Mouse (Mus musculus) heart, embryonic 12.5 days (tissue): ENCODE data around the gene Atpaf1. TPM values are rescaled to one million over a fixed set of nuclear protein-coding genes. Genes with fewer than 3 reads are reported as not detected.
A peak's percentile ranks its signal among the peaks of the same experiment; 100 is the strongest.

Source experiments
- ATAC-seq: fragments of 200-750 bp; cut with Nextera tagmentation; 2 replicates; pipeline ENCODE4 v1.8.0; 2017; ENCODE audit warnings: moderate TSS enrichment, moderate library complexity; ENCODE audit not compliant: insufficient number of reproducible peaks, low FRiP score
- H3K27ac ChIP-seq: fragments of 300-500 bp; sonication (generic); 2 replicates; pipeline ENCODE4 v1.5.1; 2016; ENCODE audit warnings: mild to moderate bottlenecking, moderate library complexity; ENCODE audit not compliant: poor library complexity, severe bottlenecking
- H3K27me3 ChIP-seq: fragments of 300-500 bp; sonication (generic); replicated peaks from 2 replicates; pipeline ENCODE4 v1.6.1; 2016; ENCODE audit warnings: mild to moderate bottlenecking, moderate library complexity
- H3K36me3 ChIP-seq: fragments of 300-500 bp; sonication (generic); 2 replicates; pipeline ENCODE4 v1.6.1; 2016; ENCODE audit warnings: mild to moderate bottlenecking, moderate library complexity
- H3K4me1 ChIP-seq: fragments of 300-500 bp; sonication (generic); replicated peaks from 2 replicates; pipeline ENCODE4 v1.6.1; 2016; ENCODE audit warnings: mild to moderate bottlenecking
- H3K4me2 ChIP-seq: fragments of 300-500 bp; sonication (generic); 2 replicates; pipeline ENCODE4 v1.6.1; 2016; ENCODE audit warnings: mild to moderate bottlenecking, moderate library complexity
- H3K4me3 ChIP-seq: fragments of 300-500 bp; sonication (generic); 2 replicates; pipeline ENCODE4 v1.5.1; 2016; ENCODE audit warnings: mild to moderate bottlenecking
- H3K9ac ChIP-seq: fragments of 300-500 bp; sonication (generic); 2 replicates; pipeline ENCODE4 v1.6.1; 2016; ENCODE audit warnings: mild to moderate bottlenecking, moderate library complexity
- H3K9me3 ChIP-seq: fragments of 300-500 bp; sonication (generic); replicated peaks from 2 replicates; pipeline ENCODE4 v1.6.1; 2016; ENCODE audit warnings: mild to moderate bottlenecking, moderate library complexity
- WGBS: fragments of 180-500 bp; shearing (Covaris S2); methylation state at CpG from one replicate; pipeline ENCODE4 v1.1.7; 2016; 5-methylcytosine and 5-hydroxymethylcytosine counted together
- polyA plus RNA-seq: library from polyadenylated mRNA; unstranded; fragments of >200 nt; fragmentation: Nextera tagmentation; extraction: Ambion mirVana; gene quantifications from 2 replicates; pipeline ENCODE4 v1.2.1, GENCODE M21; 2016

The Atpaf1 gene
- polyA plus RNA-seq, 1 experiment from 2014 or later, result 73.5 TPM

GRCm38 (mm10) chr4:115764581-115764980 lies 20.0 kb upstream of the Atpaf1 start:
- Histone ChIP-seq H3K4me2 (no peak overlapping the region), H3K4me1 (no peaks in the 10 kb centered on the region), H3K27ac (no peak overlapping the region), H3K4me3 (no peak overlapping the region), H3K27me3 (no peaks in the 10 kb centered on the region), H3K9me3 (no peaks in the 10 kb centered on the region), H3K36me3 (peaks cover 64% of the 10 kb centered on the region), H3K9ac (no peak overlapping the region)
- no peak for ATAC-seq
- WGBS, result 94% methylated on average over 11 of the region's 11 CpGs

GRCm38 (mm10) chr4:115767647-115768467 lies 16.8 kb upstream of the Atpaf1 start:
- no peak for ATAC-seq
- H3K4me2 ChIP-seq, result no peak overlapping the region
- no peak overlapping the region for H3K9ac ChIP-seq
- H3K4me3 ChIP-seq, result no peak overlapping the region
- peaks cover 61% of the 10 kb centered on the region for H3K36me3 ChIP-seq
- H3K27me3 ChIP-seq, result no peaks in the 10 kb centered on the region
- 79% methylated on average over 11 of the region's 11 CpGs for WGBS
- H3K4me1 ChIP-seq, result no peaks in the 10 kb centered on the region
- H3K27ac ChIP-seq, result no peak overlapping the region
- no peaks in the 10 kb centered on the region for H3K9me3 ChIP-seq

- H3K27me3 ChIP-seq, result no peaks in the 10 kb centered on the region
- no peak overlapping the region for H3K4me3 ChIP-seq
- H3K4me2 ChIP-seq, result no peak overlapping the region
- no peaks in the 10 kb centered on the region for H3K4me1 ChIP-seq
- no peaks in the 10 kb centered on the region for H3K9me3 ChIP-seq
- H3K9ac ChIP-seq, result no peak overlapping the region
- H3K27ac ChIP-seq, result no peak overlapping the region
- peaks cover 42% of the 10 kb centered on the region for H3K36me3 ChIP-seq
- no peak for ATAC-seq
- 83% methylated on average over 6 of the region's 6 CpGs for WGBS
Observed at GRCm38 (mm10) chr4:115775056-115775455, 9.6 kb upstream of the Atpaf1 start.

- H3K9me3 ChIP-seq, result no peaks in the 10 kb centered on the region
- no peak overlapping the region for H3K27ac ChIP-seq
- no peak for ATAC-seq
Observed at GRCm38 (mm10) chr4:115777627-115778026, 7.0 kb upstream of the Atpaf1 start.

GRCm38 (mm10) chr4:115780269-115780668 lies 4.3 kb upstream of the Atpaf1 start:
- 33% methylated on average over 6 of the region's 6 CpGs for WGBS
- Histone ChIP-seq H3K9ac (no peak overlapping the region), H3K27me3 (no peaks in the 10 kb centered on the region), H3K4me2 (no peak overlapping the region), H3K4me1 (0 out of 2 replicates have a peak, but pooled peaks cover 4% of the 10 kb centered on the region), H3K36me3 (peaks cover 11% of the 10 kb centered on the region), H3K9me3 (no peaks in the 10 kb centered on the region), H3K27ac (no peak overlapping the region), H3K4me3 (no peak overlapping the region)
- no peak for ATAC-seq

More at GRCm38 (mm10) chr4:115777627-115778026, 7.0 kb upstream of the Atpaf1 start:
- Histone ChIP-seq H3K27me3 (no peaks in the 10 kb centered on the region), H3K4me2 (no peak overlapping the region), H3K4me3 (no peak overlapping the region), H3K4me1 (0 out of 2 replicates have a peak, but pooled peaks cover 4% of the 10 kb centered on the region), H3K36me3 (peaks cover 29% of the 10 kb centered on the region), H3K9ac (no peak overlapping the region)
- WGBS, result 89% methylated on average over 2 of the region's 2 CpGs

GRCm38 (mm10) chr4:115780918-115781317 lies 3.7 kb upstream of the Atpaf1 start, which contains the start of gene Tex38:
TSS of gene Tex38 (minus strand) at chr4:115781018.
- 76% methylated on average over 3 of the region's 3 CpGs for WGBS
- no peaks in the 10 kb centered on the region for H3K9me3 ChIP-seq
- H3K9ac ChIP-seq, result no peak within 1 kb of the TSS
- peaks cover 10% of the 10 kb centered on the region for H3K4me1 ChIP-seq
- no peak within 1 kb of the TSS for H3K4me3 ChIP-seq
- peaks cover 11% of the 10 kb centered on the region for H3K36me3 ChIP-seq
- no peaks in the 10 kb centered on the region for H3K27me3 ChIP-seq
- ATAC-seq, result no peak
- no peak within 1 kb of the TSS for H3K4me2 ChIP-seq
- H3K27ac ChIP-seq, result no peak within 1 kb of the TSS

- 84% methylated on average over 5 of the region's 5 CpGs for WGBS
- Histone ChIP-seq H3K9ac (no peak overlapping the region), H3K4me1 (peaks cover 15% of the 10 kb centered on the region), H3K4me2 (no peak overlapping the region), H3K4me3 (no peak overlapping the region), H3K27ac (no peak overlapping the region), H3K9me3 (no peaks in the 10 kb centered on the region), H3K27me3 (no peaks in the 10 kb centered on the region), H3K36me3 (peaks cover 6% of the 10 kb centered on the region)
- ATAC-seq, result no peak
Observed at GRCm38 (mm10) chr4:115782026-115782805, 2.4 kb upstream of the Atpaf1 start.

- no peaks in the 10 kb centered on the region for H3K27me3 ChIP-seq
- peak overlapping the region; percentile 66 for H3K4me3 ChIP-seq
- 0 out of 2 replicates have a peak, but pooled peaks have one; percentile 29 for ATAC-seq
- no peaks in the 10 kb centered on the region for H3K9me3 ChIP-seq
- peaks cover 26% of the 10 kb centered on the region for H3K36me3 ChIP-seq
- 41% methylated on average over 7 of the region's 7 CpGs for WGBS
- H3K4me1 ChIP-seq, result peaks cover 12% of the 10 kb centered on the region
- H3K4me2 ChIP-seq, result peak overlapping the region; percentile 71
- H3K9ac ChIP-seq, result peak overlapping the region; percentile 78
- peak overlapping the region; percentile 43 for H3K27ac ChIP-seq
Observed at GRCm38 (mm10) chr4:115785511-115786034, 961 bp downstream of the Atpaf1 start.

GRCm38 (mm10) chr4:115790864-115791263 lies 6.3 kb downstream of the Atpaf1 start:
- H3K9me3 ChIP-seq, result no peaks in the 10 kb centered on the region
- WGBS, result 81% methylated on average over 3 of the region's 3 CpGs
- H3K4me1 ChIP-seq, result peaks cover 6% of the 10 kb centered on the region
- no peak overlapping the region for H3K27ac ChIP-seq
- H3K27me3 ChIP-seq, result no peaks in the 10 kb centered on the region
- peaks cover 66% of the 10 kb centered on the region for H3K36me3 ChIP-seq
- no peak overlapping the region for H3K9ac ChIP-seq
- no peak overlapping the region for H3K4me2 ChIP-seq
- ATAC-seq, result no peak
- H3K4me3 ChIP-seq, result no peak overlapping the region

- Histone ChIP-seq H3K27ac (no peak overlapping the region), H3K36me3 (peaks cover 79% of the 10 kb centered on the region), H3K9me3 (no peaks in the 10 kb centered on the region), H3K9ac (no peak overlapping the region), H3K27me3 (no peaks in the 10 kb centered on the region), H3K4me3 (no peak overlapping the region), H3K4me1 (no peaks in the 10 kb centered on the region), H3K4me2 (no peak overlapping the region)
- 91% methylated on average over 3 of the region's 3 CpGs for WGBS
- no peak for ATAC-seq
Observed at GRCm38 (mm10) chr4:115795360-115795759, 10.7 kb downstream of the Atpaf1 start.

- 88% methylated on average over 3 of the region's 3 CpGs for WGBS
- Histone ChIP-seq H3K9me3 (no peaks in the 10 kb centered on the region), H3K9ac (no peak overlapping the region), H3K27me3 (no peaks in the 10 kb centered on the region), H3K4me2 (no peak overlapping the region), H3K36me3 (peaks cover 65% of the 10 kb centered on the region), H3K4me3 (no peak overlapping the region), H3K4me1 (no peaks in the 10 kb centered on the region), H3K27ac (no peak overlapping the region)
- ATAC-seq, result no peak
Observed at GRCm38 (mm10) chr4:115799981-115800380, 15.4 kb downstream of the Atpaf1 start.
